In genomic region chr17:83710639-83711038, GRCm38 (mm10) we compare ENCODE assay signal across 18 mouse cellular contexts.
"Had no signal": no experiment of that assay in that cellular context is flagged by ENCODE, and none has a peak within 500 bp of the region (broad histone marks: within the 10 kb centered on the region; RNA-seq: fewer than 3 reads in every experiment).

No protein-coding gene starts in this region.

- H3K4me3 ChIP-seq: myocyte; neural tube, embryonic 12.5 days; neural tube, embryonic 13.5 days; neural tube, embryonic 15.5 days; stomach, embryonic 15.5 days had no signal

- DNase-seq: retina, postnatal 1 day; right cerebral cortex, adult 18-20 months; right cerebral cortex, postnatal 14 days; right cerebral cortex, postnatal 25 days; right cerebral cortex, postnatal 4 days; spleen, adult 18-20 months; thymus, adult 18-20 months; thymus, adult 2 months; thymus, postnatal 14 days; thymus, postnatal 25 days; thymus, postnatal 36 days; thymus, postnatal 4 days had no signal

- H3K27me3 ChIP-seq: neural tube, embryonic 12.5 days; neural tube, embryonic 13.5 days; neural tube, embryonic 15.5 days; stomach, embryonic 15.5 days had no signal

- H3K27ac ChIP-seq: neural tube, embryonic 12.5 days; neural tube, embryonic 13.5 days; neural tube, embryonic 15.5 days; stomach, embryonic 15.5 days; stomach, postnatal 0 days had no signal

- H3K36me3 ChIP-seq: neural tube, embryonic 12.5 days had no signal
